In genomic region chr14:45219281-45220089, GRCm38 (mm10) we compare ENCODE assay signal across 8 mouse cellular contexts. TPM values are rescaled to one million over a fixed set of nuclear protein-coding genes. Genes with fewer than 3 reads are reported as not detected.
DNase-seq lines count a peak whose midpoint lies in the region; ATAC-seq and TF ChIP-seq lines count a peak whose summit lies in the region.

Gpr137c (plus strand) TSS chr14:45219717.

- peak; percentile 99 for ATAC-seq in forebrain, embryonic 13.5 days
- peak; percentile 97 for ATAC-seq in heart, postnatal 0 days (ENCODE audit: insufficient read depth, low read depth)
- ATAC-seq in liver, embryonic 14.5 days (ENCODE audit: insufficient read depth): peak; percentile 98
- peak; percentile 98 for ATAC-seq in stomach, embryonic 15.5 days (ENCODE audit: insufficient read depth, low FRiP score, low read depth)

- H3K9ac ChIP-seq in forebrain, embryonic 13.5 days: peak within 1 kb of the TSS; percentile 99
- peak within 1 kb of the TSS; percentile 91 for H3K9ac ChIP-seq in heart, postnatal 0 days (replicated peaks; ENCODE audit: low read depth, low read length)
- H3K9ac ChIP-seq in liver, embryonic 14.5 days (replicated peaks): peak within 1 kb of the TSS; percentile 37
- H3K9ac ChIP-seq in stomach, embryonic 15.5 days: peak within 1 kb of the TSS; percentile 59

- TF ChIP-seq CTCF in E14TG2a.4 (conservative IDR thresholded peaks at IDR 0.05; ENCODE audit: low read length): no peak
- no peak for TF ChIP-seq CTCF in heart, postnatal 0 days (IDR thresholded peaks at IDR 0.05; ENCODE audit: low read depth)
- TF ChIP-seq CTCF in liver, embryonic 14.5 days (IDR thresholded peaks at IDR 0.05; ENCODE audit: low read depth): no peak

- H3K9me3 ChIP-seq in E14TG2a.4 (ENCODE audit: low read length): no peaks in the 10 kb centered on the region
- no peaks in the 10 kb centered on the region for H3K9me3 ChIP-seq in forebrain, embryonic 13.5 days (replicated peaks)
- no peaks in the 10 kb centered on the region for H3K9me3 ChIP-seq in heart, postnatal 0 days (replicated peaks; ENCODE audit: control insufficient read depth, low read length)
- no peaks in the 10 kb centered on the region for H3K9me3 ChIP-seq in liver, embryonic 14.5 days (ENCODE audit: control insufficient read depth, low read length)
- H3K9me3 ChIP-seq in stomach, embryonic 15.5 days: no peaks in the 10 kb centered on the region

- H3K4me1 ChIP-seq in E14TG2a.4 (replicated peaks; ENCODE audit: low read depth, low read length): peaks cover 17% of the 10 kb centered on the region
- peaks cover 17% of the 10 kb centered on the region for H3K4me1 ChIP-seq in forebrain, embryonic 13.5 days
- 0 out of 2 replicates have a peak, but pooled peaks cover 8% of the 10 kb centered on the region for H3K4me1 ChIP-seq in heart, postnatal 0 days (ENCODE audit: control insufficient read depth, insufficient read depth)
- peaks cover 3 to 5% of the 10 kb centered on the region in 2 experiments; a peak in 3 of 4 replicates for H3K4me1 ChIP-seq in liver, embryonic 14.5 days (replicated peaks; ENCODE audit: control insufficient read depth in 2 of 2, insufficient read depth in 2 of 2, low read length in 1 of 2)
- H3K4me1 ChIP-seq in stomach, embryonic 15.5 days: no peaks in the 10 kb centered on the region

- peak within 1 kb of the TSS; percentile 98 for H3K27ac ChIP-seq in forebrain, embryonic 13.5 days
- peak within 1 kb of the TSS; percentile 98 for H3K27ac ChIP-seq in heart, postnatal 0 days (ENCODE audit: low read depth)
- no peak within 1 kb of the TSS for H3K27ac ChIP-seq in liver, embryonic 14.5 days
- H3K27ac ChIP-seq in stomach, embryonic 15.5 days: peak within 1 kb of the TSS; percentile 91

- H3K27me3 ChIP-seq in E14TG2a.4 (ENCODE audit: insufficient read depth, low read length): peaks cover 30% of the 10 kb centered on the region
- H3K27me3 ChIP-seq in forebrain, embryonic 13.5 days: no peaks in the 10 kb centered on the region
- no peaks in the 10 kb centered on the region for H3K27me3 ChIP-seq in heart, postnatal 0 days (ENCODE audit: control insufficient read depth, insufficient read depth, low read length)
- H3K27me3 ChIP-seq in liver, embryonic 14.5 days (ENCODE audit: control insufficient read depth, insufficient read depth, low read length): peaks cover 21% of the 10 kb centered on the region
- no peaks in the 10 kb centered on the region for H3K27me3 ChIP-seq in stomach, embryonic 15.5 days (replicated peaks)

- no peak for TF ChIP-seq EP300 in heart, postnatal 0 days (IDR thresholded peaks at IDR 0.05; ENCODE audit: low read depth)
- TF ChIP-seq EP300 in liver, embryonic 14.5 days (IDR thresholded peaks at IDR 0.05; ENCODE audit: low read depth): no peak

- peak within 1 kb of the TSS; percentile 91 for H3K4me3 ChIP-seq in E14TG2a.4 (replicated peaks; ENCODE audit: low read length)
- H3K4me3 ChIP-seq in forebrain, embryonic 13.5 days: peak within 1 kb of the TSS; percentile 96
- peak within 1 kb of the TSS; percentile 90 for H3K4me3 ChIP-seq in heart, postnatal 0 days (ENCODE audit: low read depth, low read length)
- H3K4me3 ChIP-seq in liver, embryonic 14.5 days (ENCODE audit: insufficient read depth in 1 of 2, low read depth in 2 of 2, low read length in 2 of 2): peak within 1 kb of the TSS; percentile 64 to 65
- peak within 1 kb of the TSS; percentile 66 for H3K4me3 ChIP-seq in stomach, embryonic 15.5 days (replicated peaks)

- WGBS in forebrain, embryonic 13.5 days: under 1% methylated on average over 52 of the region's 86 CpGs
- WGBS in heart, postnatal 0 days: 0% methylated on average over 55 of the region's 86 CpGs
- under 1% methylated on average over 71 of the region's 86 CpGs for WGBS in liver, embryonic 14.5 days (ENCODE audit: insufficient replicate concordance)
- under 1% methylated on average over 73 of the region's 86 CpGs for WGBS in stomach, embryonic 15.5 days

- peak within 1 kb of the TSS; percentile 72 for H3K4me2 ChIP-seq in forebrain, embryonic 13.5 days
- H3K4me2 ChIP-seq in heart, postnatal 0 days (ENCODE audit: low read depth, low read length): peak within 1 kb of the TSS; percentile 100
- peak within 1 kb of the TSS; percentile 89 for H3K4me2 ChIP-seq in liver, embryonic 14.5 days (ENCODE audit: low read depth)
- H3K4me2 ChIP-seq in stomach, embryonic 15.5 days: peak within 1 kb of the TSS; percentile 95

- no peaks in the 10 kb centered on the region for H3K36me3 ChIP-seq in E14TG2a.4 (ENCODE audit: insufficient read depth, low read length)
- H3K36me3 ChIP-seq in forebrain, embryonic 13.5 days (ENCODE audit: poor library complexity, severe bottlenecking): no peaks in the 10 kb centered on the region
- H3K36me3 ChIP-seq in heart, postnatal 0 days (replicated peaks; ENCODE audit: control insufficient read depth, insufficient read depth, low read length): no peaks in the 10 kb centered on the region
- no peaks in the 10 kb centered on the region for H3K36me3 ChIP-seq in liver, embryonic 14.5 days (replicated peaks; ENCODE audit: control insufficient read depth, insufficient read depth, low read depth)
- H3K36me3 ChIP-seq in stomach, embryonic 15.5 days: no peaks in the 10 kb centered on the region

- DNase-seq in cerebellum, adult 11 months: peak; percentile 99
- peak; percentile 100 for DNase-seq in heart, postnatal 0 days (ENCODE audit: low spot score)
- peak; percentile 99 to 100 for DNase-seq in kidney, postnatal 36 days
- DNase-seq in liver, embryonic 14.5 days (ENCODE audit: low read depth in 3 of 3, low spot score in 3 of 3): peak; percentile 93 to 95 (median 94)
- DNase-seq in neural tube, embryonic 10.5 days (ENCODE audit: extremely low spot score, low spot score): peak; percentile 94

RNA-seq across cellular contexts. Expression of gene Gpr137c, which starts in this region (rescaled TPM):
- 12.1 and 12.5 TPM in 2 replicates for polyA plus RNA-seq in forebrain, embryonic 13.5 days (2015; fragmentation: Nextera tagmentation; extraction: Ambion mirVana)
- 18.9 and 20.6 TPM in 2 replicates for total RNA-seq in heart, postnatal 0 days (2014; rRNA removed; ENCODE audit: low replicate concordance)
- 1.6 and 1.9 TPM in 2 replicates for polyA plus RNA-seq in heart, postnatal 0 days (2015; fragmentation: Nextera tagmentation; extraction: Ambion mirVana)
- polyA plus RNA-seq in liver, embryonic 14.5 days (2012; rRNA removed): 0.25 and 0.41 TPM in 2 replicates
- polyA plus RNA-seq in liver, embryonic 14.5 days (2014; fragmentation: Nextera tagmentation; extraction: Ambion mirVana): 0.24 and 0.37 TPM in 2 replicates
- 1.8 and 2.4 TPM in 2 replicates for polyA plus RNA-seq in stomach, embryonic 15.5 days (2015; fragmentation: Nextera tagmentation; extraction: Ambion mirVana)

Comparison
In these comparisons a context has a peak if more than half of its experiments do, and no peak if none do; other contexts are left out.
1. Peak in DNase-seq, ATAC-seq, H3K4me3 ChIP-seq, H3K9ac ChIP-seq and H3K4me2 ChIP-seq in liver, embryonic 14.5 days; RNA of the gene not detected or under 1 TPM.
2. H3K9ac ChIP-seq: peak in every context shown above with its lines; median percentile 99 in forebrain, embryonic 13.5 days; 91 in heart, postnatal 0 days; 59 in stomach, embryonic 15.5 days; 37 in liver, embryonic 14.5 days.